Mouse (Mus musculus) CH12.LX (cell line): ENCODE data around the gene Elavl4. TPM values are rescaled to one million over a fixed set of nuclear protein-coding genes. Genes with fewer than 3 reads are reported as not detected.

Experiments used
- DNase-seq: peaks from one replicate; pipeline ENCODE4 v3.0.0-alpha.2; 2013; ENCODE audit errors: extremely low read depth
- H3K27ac ChIP-seq: 2 replicates; pipeline ENCODE4 v1.5.1; 2012; ENCODE audit warnings: low read depth, mild to moderate bottlenecking, control low read depth, moderate library complexity; ENCODE audit not compliant: insufficient read depth
- H3K27me3 ChIP-seq: replicated peaks from 2 replicates; pipeline ENCODE3; 2012; ENCODE audit warnings: inconsistent platforms
- H3K36me3 ChIP-seq, 2 experiments: replicated peaks in 1 of 2; 2 replicates each; pipeline versions ENCODE3 to v1.6.1; 2012; ENCODE audit warnings: inconsistent platforms in 1 of 2, low read length in 1 of 2, mild to moderate bottlenecking in 1 of 2, mixed read lengths in 1 of 2, moderate library complexity in 1 of 2; ENCODE audit not compliant: control insufficient read depth in 1 of 2, insufficient read depth in 1 of 2
- H3K4me1 ChIP-seq, 2 experiments: 2 replicates each; pipeline ENCODE4 v1.6.1; 2012; ENCODE audit warnings: inconsistent platforms in 1 of 2, moderate library complexity in 1 of 2; ENCODE audit not compliant: insufficient read depth in 2 of 2, control insufficient read depth in 1 of 2
- H3K4me2 ChIP-seq: 2 replicates; pipeline ENCODE4 v1.6.1; 2012; ENCODE audit warnings: low read depth, mild to moderate bottlenecking, control low read depth; ENCODE audit not compliant: poor library complexity, insufficient read depth, severe bottlenecking
- H3K4me3 ChIP-seq, 3 experiments: fragments of 150-350 bp in 1 of 3; sonication (generic) in 1 of 3; replicated peaks in 1 of 3; 2 replicates each; pipeline versions ENCODE3 to v1.5.1; 2011 to 2012; ENCODE audit warnings: low read depth in 2 of 3, low read length in 2 of 3, mild to moderate bottlenecking in 2 of 3, moderate library complexity in 2 of 3, control low read depth in 1 of 3, improper control_type of control experiment in 1 of 3, inconsistent platforms in 1 of 3, mixed read lengths in 1 of 3; ENCODE audit not compliant: poor library complexity in 1 of 3
- H3K79me2 ChIP-seq: replicated peaks from 2 replicates; pipeline ENCODE4 v1.6.1; 2012; ENCODE audit warnings: mild to moderate bottlenecking, moderate library complexity; ENCODE audit not compliant: control insufficient read depth, poor library complexity, insufficient read depth, severe bottlenecking; ENCODE audit errors: extremely low read depth
- H3K9ac ChIP-seq: 2 replicates; pipeline ENCODE4 v1.6.1; 2012; ENCODE audit warnings: low read depth, mild to moderate bottlenecking, control low read depth, moderate library complexity; ENCODE audit not compliant: insufficient read depth
- H3K9me3 ChIP-seq: replicated peaks from 2 replicates; pipeline ENCODE3; 2012; ENCODE audit warnings: low read length, inconsistent platforms, mixed read lengths
- CHD1 ChIP-seq: IDR thresholded peaks from 2 replicates; pipeline ENCODE4 v1.6.1; 2012; ENCODE audit warnings: low read depth, low read length, improper control_type of control experiment, inconsistent platforms
- CHD2 ChIP-seq: IDR thresholded peaks from 2 replicates; pipeline ENCODE4 v1.6.1; 2011; ENCODE audit warnings: low read length, improper control_type of control experiment
- CTCF ChIP-seq, 2 experiments: IDR thresholded peaks in 1 of 2; conservative IDR thresholded peaks in 1 of 2; 2 replicates each; pipeline ENCODE4 v1.5.1; 2011 to 2012; ENCODE audit warnings: low read depth in 2 of 2, low read length in 2 of 2, improper control_type of control experiment in 1 of 2, inconsistent platforms in 1 of 2, mild to moderate bottlenecking in 1 of 2, moderate library complexity in 1 of 2
- EP300 ChIP-seq: IDR thresholded peaks from 2 replicates; pipeline ENCODE4 v1.6.1; 2011; ENCODE audit warnings: low read length, improper control_type of control experiment
- JUN ChIP-seq: IDR thresholded peaks from 2 replicates; pipeline ENCODE4 v1.6.1; 2011; ENCODE audit warnings: low read depth, mild to moderate bottlenecking, low read length, improper control_type of control experiment, moderate library complexity; ENCODE audit not compliant: insufficient read depth
- KAT2A ChIP-seq: IDR thresholded peaks from 2 replicates; pipeline ENCODE4 v1.6.1; 2012; ENCODE audit warnings: low read length, improper control_type of control experiment, inconsistent platforms; ENCODE audit not compliant: insufficient replicate concordance
- MAFK ChIP-seq: IDR thresholded peaks from 2 replicates; pipeline ENCODE4 v1.6.1; 2011; ENCODE audit warnings: low read length, improper control_type of control experiment; ENCODE audit not compliant: insufficient replicate concordance
- MAZ ChIP-seq: IDR thresholded peaks from 2 replicates; pipeline ENCODE4 v1.6.1; 2012; ENCODE audit warnings: low read depth, mild to moderate bottlenecking, inconsistent platforms, low read length, improper control_type of control experiment, moderate library complexity
- MEF2A ChIP-seq: IDR thresholded peaks from 2 replicates; pipeline ENCODE4 v1.6.1; 2014; ENCODE audit warnings: low read depth, mild to moderate bottlenecking, inconsistent platforms, low read length, improper control_type of control experiment, borderline replicate concordance
- MYC ChIP-seq: IDR thresholded peaks from 2 replicates; pipeline ENCODE4 v1.6.1; 2011; ENCODE audit warnings: low read depth, mild to moderate bottlenecking, improper control_type of control experiment, low read length
- POLR2AphosphoS2 ChIP-seq: IDR thresholded peaks from 2 replicates; pipeline ENCODE4 v1.6.1; 2011; ENCODE audit warnings: low read depth, low read length, improper control_type of control experiment
- RCOR1 ChIP-seq: conservative IDR thresholded peaks from 2 replicates; pipeline ENCODE4 v1.6.1; 2012; ENCODE audit warnings: low read depth, mild to moderate bottlenecking, inconsistent platforms, low read length, improper control_type of control experiment
- SIN3A ChIP-seq: IDR thresholded peaks from 2 replicates; pipeline ENCODE4 v1.6.1; 2012; ENCODE audit warnings: low read length, improper control_type of control experiment, inconsistent platforms
- SMC3 ChIP-seq: IDR thresholded peaks from 2 replicates; pipeline ENCODE4 v1.6.1; 2011; ENCODE audit warnings: low read depth, low read length, improper control_type of control experiment
- TBP ChIP-seq: conservative IDR thresholded peaks from 2 replicates; pipeline ENCODE4 v1.6.1; 2011; ENCODE audit warnings: low read depth, low read length, improper control_type of control experiment
- UBTF ChIP-seq: IDR thresholded peaks from 2 replicates; pipeline ENCODE4 v1.6.1; 2012; ENCODE audit warnings: low read depth, mild to moderate bottlenecking, inconsistent platforms, low read length, improper control_type of control experiment, moderate library complexity
- USF1 ChIP-seq: IDR thresholded peaks from 2 replicates; pipeline ENCODE4 v1.6.1; 2014; ENCODE audit warnings: low read depth, mild to moderate bottlenecking, inconsistent platforms, low read length, improper control_type of control experiment
- ZNF384 ChIP-seq: IDR thresholded peaks from 2 replicates; pipeline ENCODE4 v1.6.1; 2012; ENCODE audit warnings: low read depth, low read length, improper control_type of control experiment, inconsistent platforms
- dilution Hi-C: fragments of 300-500 bp; cut with MboI; formaldehyde crosslinking; loops from 2 replicates; pipeline ENCODE4 v1.14.3; 2020; ENCODE audit warnings: low sequenced_read_pairs; ENCODE audit not compliant: extremely low pct_unique_long_range_greater_than_20kb, extremely low pct_ligation_motif_present
- in situ Hi-C: fragments of 300-500 bp; cut with MboI; formaldehyde crosslinking; loops from 3 replicates; pipeline ENCODE4 v1.14.3; 2019; ENCODE audit warnings: low sequenced_read_pairs, low pct_ligation_motif_present, low pct_unique_long_range_greater_than_20kb, mixed read lengths
- polyA plus RNA-seq: library from polyadenylated mRNA; unstranded; fragments of >175 nt; gene quantifications from 2 replicates; pipeline ENCODE4 v1.2.1, GENCODE M21; 2012; ENCODE audit warnings: low read depth; ENCODE audit not compliant: insufficient read length
- total RNA-seq, 2 experiments: library from RNA; depleted of rRNA; stranded (reverse); fragments of 300-350 nt in 1 of 2; fragments of >200 nt in 1 of 2; gene quantifications; 2 replicates each; pipeline ENCODE4 v1.2.3; 2012 to 2014

Gene Elavl4
- total and polyA plus RNA-seq, 3 experiments, result not detected

DNA sequence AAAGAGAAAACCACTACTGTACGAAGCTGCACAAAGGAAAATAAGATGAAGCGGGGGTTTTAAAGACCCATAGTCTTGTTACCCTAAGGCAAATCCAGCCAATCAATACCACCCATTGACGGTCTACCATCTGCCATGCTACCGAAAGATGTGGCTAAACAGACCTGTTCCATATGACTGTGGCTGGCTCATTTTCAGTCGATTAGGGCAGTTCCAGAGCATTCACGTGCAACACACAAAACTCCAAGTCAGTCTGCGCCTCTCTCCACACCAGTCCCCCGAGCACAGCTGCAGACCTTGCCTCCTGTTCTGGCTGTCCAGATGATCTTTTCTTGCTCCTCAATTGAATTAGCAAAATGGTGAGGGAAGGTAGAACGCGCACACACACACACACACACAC is 59.2 kb downstream of the Elavl4 start:
- no peak overlapping the region for H3K4me2 ChIP-seq
- no peak for DNase-seq
- H3K9me3 ChIP-seq, result no peaks in the 10 kb centered on the region
- peaks cover 2% of the 10 kb centered on the region for H3K27me3 ChIP-seq
- no peak overlapping the region for H3K9ac ChIP-seq
- peaks cover 0 to 2% of the 10 kb centered on the region in 2 experiments; a peak in 2 of 4 replicates for H3K4me1 ChIP-seq
- no peaks in the 10 kb centered on the region for H3K36me3 ChIP-seq
- TF ChIP-seq TBP (no peak), EP300 (no peak), CTCF (conservative IDR thresholded peaks at IDR 0.05 in 1 of 2, IDR thresholded peaks at IDR 0.05 in 1 of 2; ENCODE audit: low read depth in 2 of 2, low read length in 2 of 2) (no peak), MYC (no peak), RCOR1 (no peak), SIN3A (no peak), CHD2 (no peak), KAT2A (no peak), MEF2A (no peak), SMC3 (no peak), JUN (no peak), CHD1 (no peak), UBTF (no peak), USF1 (no peak), ZNF384 (no peak), POLR2AphosphoS2 (no peak), MAZ (no peak)
- TF ChIP-seq, all 38 proteins: peak for 0
- Histone ChIP-seq H3K79me2 (no peaks in the 10 kb centered on the region), H3K4me3 (no peak overlapping the region), H3K27ac (no peak overlapping the region)
- in situ Hi-C loops, result no loop called here
- dilution Hi-C loops, result no loop called here

- H3K9ac ChIP-seq, result no peak overlapping the region
- no peaks in the 10 kb centered on the region for H3K79me2 ChIP-seq
- peak; percentile 5 for DNase-seq
- H3K4me3 ChIP-seq, result no peak overlapping the region
- no peak overlapping the region for H3K4me2 ChIP-seq
- peaks cover 2% of the 10 kb centered on the region for H3K27me3 ChIP-seq
- H3K9me3 ChIP-seq, result no peaks in the 10 kb centered on the region
- TF ChIP-seq CTCF (conservative IDR thresholded peaks at IDR 0.05 in 1 of 2, IDR thresholded peaks at IDR 0.05 in 1 of 2; ENCODE audit: low read depth in 2 of 2, low read length in 2 of 2) (peak in 1 of 2 experiments; percentile 35; a peak in 2 of 4 replicates), MAFK (no peak)
- H3K36me3 ChIP-seq, result no peaks in the 10 kb centered on the region
- no peak overlapping the region for H3K27ac ChIP-seq
- in situ Hi-C loops (no loop called here), dilution Hi-C loops (no loop called here)
- H3K4me1 ChIP-seq, result peaks cover 0 to 4% of the 10 kb centered on the region in 2 experiments; a peak in 3 of 4 replicates
Observed at GRCm38 (mm10) chr4:110290544-110291095, 61.1 kb downstream of the Elavl4 start.
